Mouse (Mus musculus): ENCODE results near the gene Ppcdc. TPM values are rescaled to one million over a fixed set of nuclear protein-coding genes. Genes with fewer than 3 reads are reported as not detected.
A peak's percentile ranks its signal among the peaks of the same experiment; 100 is the strongest.

The Ppcdc gene
- total and polyA plus RNA-seq, 3 experiments: 38.8 to 50.3 (median 44.1) TPM

- H3K4me1 ChIP-seq (ENCODE audit: control insufficient read depth in 1 of 2, insufficient read depth in 2 of 2): peaks cover 5 to 8% of the 10 kb centered on the region in 2 experiments; a peak in 3 of 4 replicates
- no peak overlapping the region for H3K4me3 ChIP-seq (replicated peaks in 1 of 3; ENCODE audit: low read depth in 2 of 3, low read length in 2 of 3, poor library complexity in 1 of 3)
- H3K4me2 ChIP-seq (ENCODE audit: insufficient read depth, low read depth, poor library complexity, severe bottlenecking): no peak overlapping the region
- H3K36me3 ChIP-seq (replicated peaks in 1 of 2; ENCODE audit: control insufficient read depth in 1 of 2, insufficient read depth in 1 of 2, low read length in 1 of 2): no peaks in the 10 kb centered on the region
- no peak for DNase-seq (ENCODE audit: extremely low read depth)
- no peaks in the 10 kb centered on the region for H3K79me2 ChIP-seq (replicated peaks; ENCODE audit: control insufficient read depth, extremely low read depth, insufficient read depth, poor library complexity, severe bottlenecking)
- dilution Hi-C loops (cut with MboI; ENCODE audit: extremely low pct_ligation_motif_present, extremely low pct_unique_long_range_greater_than_20kb, low sequenced_read_pairs) (no loop called here), in situ Hi-C loops (cut with MboI; ENCODE audit: low pct_ligation_motif_present, low pct_unique_long_range_greater_than_20kb, low sequenced_read_pairs) (no loop called here)
- TF ChIP-seq BHLHE40 (IDR thresholded peaks at IDR 0.05; ENCODE audit: low read depth, low read length): peak; percentile 70
- no peak for TF ChIP-seq RCOR1 (conservative IDR thresholded peaks at IDR 0.05; ENCODE audit: low read depth, low read length)
- peaks cover 11% of the 10 kb centered on the region for H3K9me3 ChIP-seq (replicated peaks; ENCODE audit: low read length)
- H3K27me3 ChIP-seq (replicated peaks): peaks cover 55% of the 10 kb centered on the region
- no peak overlapping the region for H3K9ac ChIP-seq (ENCODE audit: insufficient read depth, low read depth)
- no peak overlapping the region for H3K27ac ChIP-seq (ENCODE audit: insufficient read depth, low read depth)
These were observed 22.9 kb upstream of the Ppcdc start for GRCm38 (mm10) chr9:57462866-57463265.

- Histone ChIP-seq H3K27ac (ENCODE audit: insufficient read depth, low read depth) (no peak overlapping the region), H3K4me1 (ENCODE audit: control insufficient read depth in 1 of 2, insufficient read depth in 2 of 2) (no peaks in the 10 kb centered on the region), H3K79me2 (replicated peaks; ENCODE audit: control insufficient read depth, extremely low read depth, insufficient read depth, poor library complexity, severe bottlenecking) (no peaks in the 10 kb centered on the region), H3K27me3 (replicated peaks) (peaks cover 30% of the 10 kb centered on the region), H3K4me2 (ENCODE audit: insufficient read depth, low read depth, poor library complexity, severe bottlenecking) (no peak overlapping the region), H3K9ac (ENCODE audit: insufficient read depth, low read depth) (no peak overlapping the region), H3K9me3 (replicated peaks; ENCODE audit: low read length) (peaks cover 19% of the 10 kb centered on the region), H3K36me3 (replicated peaks in 1 of 2; ENCODE audit: control insufficient read depth in 1 of 2, insufficient read depth in 1 of 2, low read length in 1 of 2) (no peaks in the 10 kb centered on the region), H3K4me3 (replicated peaks in 1 of 3; ENCODE audit: low read depth in 2 of 3, low read length in 2 of 3, poor library complexity in 1 of 3) (no peak overlapping the region)
- no peak for DNase-seq (ENCODE audit: extremely low read depth)
- in situ Hi-C loops (cut with MboI; ENCODE audit: low pct_ligation_motif_present, low pct_unique_long_range_greater_than_20kb, low sequenced_read_pairs) (no loop called here), dilution Hi-C loops (cut with MboI; ENCODE audit: extremely low pct_ligation_motif_present, extremely low pct_unique_long_range_greater_than_20kb, low sequenced_read_pairs) (no loop called here)
- TF ChIP-seq ZC3H11A (IDR thresholded peaks at IDR 0.05; ENCODE audit: low read depth, low read length): no peak
- no peak for TF ChIP-seq USF2 (conservative IDR thresholded peaks at IDR 0.05; ENCODE audit: low read depth, low read length)
- no peak for TF ChIP-seq MYC (IDR thresholded peaks at IDR 0.05; ENCODE audit: low read depth, low read length)
- TF ChIP-seq PAX5 (IDR thresholded peaks at IDR 0.05; ENCODE audit: low read length): no peak
- TF ChIP-seq USF1 (IDR thresholded peaks at IDR 0.05; ENCODE audit: low read depth, low read length): no peak
- peak; percentile 29 to 31; a peak in 2 of 4 replicates for TF ChIP-seq CTCF (conservative IDR thresholded peaks at IDR 0.05 in 1 of 2, IDR thresholded peaks at IDR 0.05 in 1 of 2; ENCODE audit: low read depth in 2 of 2, low read length in 2 of 2)
- no peak for TF ChIP-seq TCF12 (IDR thresholded peaks at IDR 0.05; ENCODE audit: low read depth, low read length)
- no peak for TF ChIP-seq ZMIZ1 (IDR thresholded peaks at IDR 0.05; ENCODE audit: low read depth, low read length)
- no peak for TF ChIP-seq HCFC1 (IDR thresholded peaks at IDR 0.05; ENCODE audit: low read depth, low read length)
These were observed 19.8 kb upstream of the Ppcdc start for GRCm38 (mm10) chr9:57459707-57460106.

DNA sequence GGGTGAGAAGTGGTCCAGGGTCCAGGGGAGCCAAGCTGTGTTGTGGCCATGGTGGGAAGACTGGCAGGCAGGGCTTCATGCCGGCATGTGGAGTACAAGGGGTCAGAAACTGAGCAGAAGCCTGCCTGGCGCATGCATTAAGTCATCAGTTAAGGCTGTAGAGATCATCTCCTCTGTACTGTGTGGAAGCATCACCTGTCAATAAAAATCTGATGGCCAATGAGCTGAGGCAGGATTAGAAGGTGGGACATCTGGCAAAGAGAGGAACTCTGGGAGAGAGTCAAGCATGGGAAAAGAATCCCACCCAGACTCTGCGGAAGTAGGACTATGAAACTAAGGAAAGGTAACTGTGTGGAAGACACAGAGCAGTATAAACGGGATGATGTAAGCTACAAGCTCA, 13.6 kb upstream of the Ppcdc start:
- no peak for DNase-seq (ENCODE audit: extremely low read depth)
- Histone ChIP-seq H3K36me3 (replicated peaks in 1 of 2; ENCODE audit: control insufficient read depth in 1 of 2, insufficient read depth in 1 of 2, low read length in 1 of 2) (no peaks in the 10 kb centered on the region), H3K9ac (ENCODE audit: insufficient read depth, low read depth) (no peak overlapping the region), H3K79me2 (replicated peaks; ENCODE audit: control insufficient read depth, extremely low read depth, insufficient read depth, poor library complexity, severe bottlenecking) (no peaks in the 10 kb centered on the region), H3K27ac (ENCODE audit: insufficient read depth, low read depth) (no peak overlapping the region), H3K4me2 (ENCODE audit: insufficient read depth, low read depth, poor library complexity, severe bottlenecking) (no peak overlapping the region), H3K27me3 (replicated peaks) (peaks cover 6% of the 10 kb centered on the region), H3K4me1 (ENCODE audit: control insufficient read depth in 1 of 2, insufficient read depth in 2 of 2) (no peaks in the 10 kb centered on the region), H3K9me3 (replicated peaks; ENCODE audit: low read length) (peaks cover 12% of the 10 kb centered on the region), H3K4me3 (replicated peaks in 1 of 3; ENCODE audit: low read depth in 2 of 3, low read length in 2 of 3, poor library complexity in 1 of 3) (no peak overlapping the region)
- dilution Hi-C loops (cut with MboI; ENCODE audit: extremely low pct_ligation_motif_present, extremely low pct_unique_long_range_greater_than_20kb, low sequenced_read_pairs) (no loop called here), in situ Hi-C loops (cut with MboI; ENCODE audit: low pct_ligation_motif_present, low pct_unique_long_range_greater_than_20kb, low sequenced_read_pairs) (no loop called here)
- no peak for TF ChIP-seq BHLHE40 (IDR thresholded peaks at IDR 0.05; ENCODE audit: low read depth, low read length)
